Mouse (Mus musculus): ENCODE data around the gene Zbtb7b.

DNA sequence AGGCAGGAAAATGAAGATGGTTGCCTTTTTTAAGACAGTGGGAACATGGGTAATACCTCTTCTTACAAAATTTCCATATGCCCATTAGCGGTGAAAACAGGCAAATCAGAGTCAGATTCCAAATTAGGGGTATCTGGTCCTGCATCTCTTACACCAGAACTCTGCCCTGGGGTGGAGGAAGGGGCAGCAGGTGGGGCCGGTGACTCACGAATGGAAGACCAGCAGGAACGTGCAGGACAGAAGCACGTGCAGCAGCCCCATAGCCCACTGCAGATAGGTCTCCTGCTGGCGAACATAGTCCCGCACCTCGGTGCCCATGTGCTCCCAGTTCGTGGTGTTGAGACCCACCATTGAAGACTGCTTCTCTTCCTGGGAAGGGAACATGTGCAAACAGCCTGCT lies 38.5 kb downstream of the Zbtb7b start:
- TF ChIP-seq POLR2A (IDR thresholded peaks at IDR 0.05; ENCODE audit: low read depth, low read length) = no peak
- no peak for TF ChIP-seq CTCF (conservative IDR thresholded peaks at IDR 0.05; ENCODE audit: insufficient read depth, insufficient read length, low read depth, low read length)
